Mouse (Mus musculus): ENCODE results near the gene Abhd16a.

- TF ChIP-seq CTCF (IDR thresholded peaks at IDR 0.05; ENCODE audit: borderline replicate concordance, insufficient read depth, low read length): no peak
- no peak for TF ChIP-seq POLR2A (IDR thresholded peaks at IDR 0.05; ENCODE audit: low read depth, low read length)
Measured at GRCm38 (mm10) chr17:35043794-35044193, 45.3 kb upstream of the Abhd16a start.

Data from embryonic fibroblast, embryonic 13.5 days (primary cell).